Mouse (Mus musculus) G1E-ER4 (cell line): ENCODE measurements around the gene Fam234b. TPM values are rescaled to one million over a fixed set of nuclear protein-coding genes. Genes with fewer than 3 reads are reported as not detected.

Experiments used
- GATA1 ChIP-seq: IDR thresholded peaks from one replicate; pipeline ENCODE4 v1.8.0; 2012; ENCODE audit warnings: low read length, inconsistent platforms
- polyA plus RNA-seq: library from polyadenylated mRNA; stranded (reverse); fragments of >175 nt; gene quantifications from 2 replicates; pipeline ENCODE4 v1.2.3, GENCODE M21; 2012

The Fam234b gene
- polyA plus RNA-seq, 1 experiment, result 10.7 TPM

GRCm38 (mm10) chr6:135236576-135236975 is 38.8 kb downstream of the Fam234b start:
- no peak for TF ChIP-seq GATA1

GRCm38 (mm10) chr6:135237326-135237725 is 39.5 kb downstream of the Fam234b start:
- no peak for TF ChIP-seq GATA1

- TF ChIP-seq GATA1, result no peak
Measured at GRCm38 (mm10) chr6:135238211-135238610, 40.4 kb downstream of the Fam234b start.

GRCm38 (mm10) chr6:135240361-135240760 is 42.6 kb downstream of the Fam234b start:
- no peak for TF ChIP-seq GATA1

GRCm38 (mm10) chr6:135245586-135245985 is 47.8 kb downstream of the Fam234b start:
- TF ChIP-seq GATA1, result no peak

GRCm38 (mm10) chr6:135247861-135248260 is 50.1 kb downstream of the Fam234b start:
- no peak for TF ChIP-seq GATA1

- TF ChIP-seq GATA1, result no peak
Measured at GRCm38 (mm10) chr6:135249846-135250531, 52.2 kb downstream of the Fam234b start.

- TF ChIP-seq GATA1, result no peak
Measured at GRCm38 (mm10) chr6:135250926-135251699, 53.3 kb downstream of the Fam234b start.

- TF ChIP-seq GATA1, result no peak
Measured at GRCm38 (mm10) chr6:135251849-135252727, 54.3 kb downstream of the Fam234b start.

GRCm38 (mm10) chr6:135252728-135253077 is 54.9 kb downstream of the Fam234b start:
- TF ChIP-seq GATA1, result no peak

GRCm38 (mm10) chr6:135254153-135254552 is 56.4 kb downstream of the Fam234b start, which contains the start of gene Gsg1:
Gsg1 (minus strand) TSS chr6:135254351.
- TF ChIP-seq GATA1, result no peak

GRCm38 (mm10) chr6:135260435-135260834 is 62.7 kb downstream of the Fam234b start:
- TF ChIP-seq GATA1, result no peak

- no peak for TF ChIP-seq GATA1
Measured at GRCm38 (mm10) chr6:135261124-135261523, 63.3 kb downstream of the Fam234b start.

- TF ChIP-seq GATA1, result no peak
Measured at GRCm38 (mm10) chr6:135262565-135262964, 64.8 kb downstream of the Fam234b start.

GRCm38 (mm10) chr6:135264136-135264535 is 66.4 kb downstream of the Fam234b start:
- no peak for TF ChIP-seq GATA1

- TF ChIP-seq GATA1, result no peak
Measured at GRCm38 (mm10) chr6:135266056-135266455, 68.3 kb downstream of the Fam234b start.

GRCm38 (mm10) chr6:135267221-135267620 is 69.4 kb downstream of the Fam234b start:
- no peak for TF ChIP-seq GATA1
